In the genomic region with DNA sequence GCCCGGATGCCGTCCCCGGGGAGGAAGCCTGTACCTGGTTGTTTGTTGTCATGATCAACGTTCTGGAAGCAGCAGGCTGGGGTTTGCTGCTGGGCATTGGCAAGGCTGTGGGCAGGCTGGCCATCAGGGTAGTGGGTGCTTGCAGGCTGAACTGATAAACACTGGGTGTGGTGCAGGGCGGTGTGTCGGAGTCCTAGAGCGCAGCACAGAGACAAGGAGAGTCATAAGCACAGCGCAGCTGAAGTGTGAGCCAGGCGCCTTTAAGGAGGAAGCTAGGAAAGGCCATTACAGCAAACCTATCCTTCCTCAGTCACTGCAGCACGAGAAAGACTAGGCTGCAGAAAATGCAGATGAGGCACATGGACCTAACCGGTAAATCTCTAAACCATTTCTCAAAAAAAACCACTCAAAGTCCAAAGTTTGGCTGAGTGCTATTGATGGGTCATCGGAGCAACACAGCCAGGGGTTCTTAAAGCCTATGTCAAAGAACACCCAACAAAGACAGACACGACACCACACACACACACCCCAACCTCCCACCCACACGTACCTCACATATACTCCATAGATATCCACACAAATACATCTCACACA, we compare ENCODE assay signal across 17 mouse cellular contexts. TPM values are rescaled to one million over a fixed set of nuclear protein-coding genes. Genes with fewer than 3 reads are reported as not detected.
DNase-seq lines count a peak whose midpoint lies in the region; ATAC-seq and TF ChIP-seq lines count a peak whose summit lies in the region.
"Had no signal": no experiment of that assay in that cellular context is flagged by ENCODE, and none has a peak within 500 bp of the region (broad histone marks: within the 10 kb centered on the region; RNA-seq: fewer than 3 reads in every experiment).

No protein-coding gene starts in this region.

- H3K36me3 ChIP-seq in MEL (ENCODE audit: control insufficient read depth in 1 of 2, insufficient read depth in 2 of 2, low read length in 2 of 2) = peaks cover 19 to 46% of the 10 kb centered on the region in 2 experiments
- peaks cover 85% of the 10 kb centered on the region for H3K36me3 ChIP-seq in liver, postnatal 0 days (replicated peaks; ENCODE audit: insufficient read depth, low read length)

- TF ChIP-seq RAD21 in MEL (IDR thresholded peaks at IDR 0.05; ENCODE audit: low read depth, low read length) = no peak

- TF ChIP-seq CTCF in MEL (IDR thresholded peaks at IDR 0.05 in 2 of 3, conservative IDR thresholded peaks at IDR 0.05 in 1 of 3; ENCODE audit: control insufficient read depth in 1 of 3, insufficient read depth in 1 of 3, low read depth in 2 of 3, low read length in 3 of 3, poor library complexity in 1 of 3, severe bottlenecking in 1 of 3) = no peak
- no peak for TF ChIP-seq CTCF in liver, postnatal 0 days (IDR thresholded peaks at IDR 0.05; ENCODE audit: low read depth)

- no peak for TF ChIP-seq EP300 in MEL (IDR thresholded peaks at IDR 0.05; ENCODE audit: low read depth in 1 of 2, low read length in 2 of 2)
- TF ChIP-seq EP300 in liver, postnatal 0 days (IDR thresholded peaks at IDR 0.05; ENCODE audit: low read depth) = no peak

- H3K4me3 ChIP-seq in MEL (ENCODE audit: control insufficient read depth in 1 of 2, insufficient read depth in 1 of 2, low read depth in 2 of 2, low read length in 2 of 2) = no peak overlapping the region
- H3K4me3 ChIP-seq in liver, postnatal 0 days (ENCODE audit: low read depth, low read length) = no peak overlapping the region
- H3K4me3 ChIP-seq: embryonic facial prominence, embryonic 15.5 days; neural tube, embryonic 13.5 days had no signal

- intact Hi-C loops in heart, postnatal 36 days (cut with DNase I) = no loop called here

- no peak overlapping the region for H3K9ac ChIP-seq in MEL (ENCODE audit: control insufficient read depth, low read depth, low read length, poor library complexity, severe bottlenecking)
- H3K9ac ChIP-seq in liver, postnatal 0 days (replicated peaks) = no peak overlapping the region
- H3K9ac ChIP-seq: embryonic facial prominence, embryonic 15.5 days; neural tube, embryonic 13.5 days had no signal

- H3K4me1 ChIP-seq in MEL (ENCODE audit: control insufficient read depth in 1 of 2, insufficient read depth in 2 of 2, low read length in 2 of 2) = peaks cover 18 to 43% of the 10 kb centered on the region in 2 experiments
- peaks cover 10% of the 10 kb centered on the region for H3K4me1 ChIP-seq in liver, postnatal 0 days (ENCODE audit: insufficient read depth)
- H3K4me1 ChIP-seq: embryonic facial prominence, embryonic 15.5 days; neural tube, embryonic 13.5 days had no signal

- H3K79me2 ChIP-seq in MEL (ENCODE audit: control insufficient read depth, insufficient read depth, low read length, poor library complexity) = no peaks in the 10 kb centered on the region

- no peaks in the 10 kb centered on the region for H3K9me3 ChIP-seq in MEL (replicated peaks; ENCODE audit: insufficient read depth, low read length)
- H3K9me3 ChIP-seq in liver, postnatal 0 days (ENCODE audit: low read length) = no peaks in the 10 kb centered on the region
- H3K9me3 ChIP-seq: embryonic facial prominence, embryonic 15.5 days; neural tube, embryonic 13.5 days had no signal

- no peaks in the 10 kb centered on the region for H3K27me3 ChIP-seq in MEL (ENCODE audit: control insufficient read depth in 1 of 2, insufficient read depth in 2 of 2, low read length in 2 of 2)
- H3K27me3 ChIP-seq in liver, postnatal 0 days (ENCODE audit: insufficient read depth, low read length) = no peaks in the 10 kb centered on the region
- H3K27me3 ChIP-seq: embryonic facial prominence, embryonic 15.5 days; neural tube, embryonic 13.5 days had no signal

- 67% methylated on average over 14 of the region's 14 CpGs for WGBS in liver, postnatal 0 days (ENCODE audit: insufficient replicate concordance)

- peak; percentile 51 for DNase-seq in MEL (ENCODE audit: low read depth, low spot score)
- peak; percentile 25 for DNase-seq in c-Kit-positive CD71-positive TER-119-negative erythroid progenitor cells, embryonic 14.5 days (ENCODE audit: low read depth)
- DNase-seq in liver = peak; percentile 50
- no peak for DNase-seq in liver, postnatal 0 days
- no peak for DNase-seq in retina, embryonic 14.5 days (ENCODE audit: low spot score)
- DNase-seq in heart, postnatal 36 days = no peak
- no peak for DNase-seq in heart, adult 8-10 months (ENCODE audit: low spot score)
- DNase-seq: adrenal gland, adult 2 months; cerebellum, adult 9-11 months; gastrocnemius, postnatal 10 days; heart, adult 18-20 months; kidney, postnatal 4 days; midbrain, embryonic 14.5 days; right cerebral cortex, postnatal 14 days had no signal

- TF ChIP-seq POLR2A in MEL (IDR thresholded peaks at IDR 0.05; ENCODE audit: control insufficient read depth in 1 of 2, insufficient read depth in 1 of 2, low read depth in 1 of 2, low read length in 2 of 2, poor library complexity in 1 of 2) = no peak

- ATAC-seq in liver, postnatal 0 days = peak; percentile 63
- ATAC-seq: hindbrain, postnatal 0 days had no signal

- no peak overlapping the region for H3K27ac ChIP-seq in MEL (ENCODE audit: control insufficient read depth, low read depth, low read length)
- no peak overlapping the region for H3K27ac ChIP-seq in liver, postnatal 0 days (ENCODE audit: low read depth)
- H3K27ac ChIP-seq: embryonic facial prominence, embryonic 15.5 days; hindbrain, postnatal 0 days; neural tube, embryonic 13.5 days had no signal

- H3K4me2 ChIP-seq in liver, postnatal 0 days (ENCODE audit: low read depth, low read length) = peak overlapping the region; percentile 22; the same call in 1 of the 2 replicates
- H3K4me2 ChIP-seq: embryonic facial prominence, embryonic 15.5 days; neural tube, embryonic 13.5 days had no signal

TF ChIP-seq in MEL, 35 proteins besides CTCF, POLR2A, EP300 and RAD21:
- no peak for TF ChIP-seq GATA1 (IDR thresholded peaks at IDR 0.05; ENCODE audit: low read depth, low read length)
- TF ChIP-seq HCFC1 (IDR thresholded peaks at IDR 0.05; ENCODE audit: low read depth, low read length) = no peak
- TF ChIP-seq NRF1 (IDR thresholded peaks at IDR 0.05; ENCODE audit: insufficient read depth, low read depth, low read length, poor library complexity, severe bottlenecking) = no peak
- no peak for TF ChIP-seq ZNF384 (IDR thresholded peaks at IDR 0.05; ENCODE audit: low read depth, low read length)
- TF ChIP-seq POLR2AphosphoS2 (IDR thresholded peaks at IDR 0.05; ENCODE audit: low read length) = no peak
- TF ChIP-seq MAZ (IDR thresholded peaks at IDR 0.05; ENCODE audit: low read depth, low read length) = no peak
- TF ChIP-seq MEF2A (IDR thresholded peaks at IDR 0.05; ENCODE audit: extremely low read depth, insufficient replicate concordance, low read depth, low read length, poor library complexity, severe bottlenecking) = no peak
- TF ChIP-seq ZKSCAN1 (IDR thresholded peaks at IDR 0.05; ENCODE audit: low read depth, low read length) = no peak
- no peak for TF ChIP-seq MYC (IDR thresholded peaks at IDR 0.05; ENCODE audit: low read depth, low read length)
- no peak for TF ChIP-seq POLR2AphosphoS5 (IDR thresholded peaks at IDR 0.05; ENCODE audit: borderline replicate concordance, low read depth, low read length)
- no peak for TF ChIP-seq MAX (IDR thresholded peaks at IDR 0.05; ENCODE audit: low read length)
- no peak for TF ChIP-seq TCF12 (IDR thresholded peaks at IDR 0.05; ENCODE audit: low read depth, low read length)
- no peak for TF ChIP-seq CHD1 (IDR thresholded peaks at IDR 0.05; ENCODE audit: low read depth, low read length)

RNA-seq across cellular contexts. Expression of gene Nsun2, which starts 31.3 kb away (rescaled TPM):
- 303 and 311 TPM in 2 replicates for total RNA-seq in MEL (2012; rRNA removed)
- 100 to 1,000 TPM; 277 to 302 TPM for polyA plus RNA-seq in MEL (2012; ENCODE audit: insufficient read depth in 1 of 2, insufficient read length in 2 of 2, low read depth in 1 of 2, low replicate concordance in 2 of 2, missing spikeins in 1 of 2)
- polyA plus RNA-seq in liver, postnatal 0 days (2015; fragmentation: Nextera tagmentation; extraction: Ambion mirVana) = 46.0 and 47.5 TPM in 2 replicates
- total RNA-seq in heart, postnatal 36 days (2021) = 10 to 100 TPM; 41.4 to 48.9 TPM
- total RNA-seq in heart, adult 8-10 months (2022) = 10 to 100 TPM; 43.6 to 51.5 (median 47.4) TPM

RNA-seq across cellular contexts. Expression of gene Tent4a, which starts 32.2 kb away (rescaled TPM):
- total RNA-seq in MEL (2012; rRNA removed) = 11.5 and 12.2 TPM in 2 replicates
- polyA plus RNA-seq in MEL (2012; ENCODE audit: insufficient read depth in 1 of 2, insufficient read length in 2 of 2, low read depth in 1 of 2, low replicate concordance in 2 of 2, missing spikeins in 1 of 2) = 10 to 100 TPM in 1 of 2 experiments, not detected in 1; 18.4 TPM
- 1.9 and 2.4 TPM in 2 replicates for polyA plus RNA-seq in liver, postnatal 0 days (2015; fragmentation: Nextera tagmentation; extraction: Ambion mirVana)
- total RNA-seq in heart, postnatal 36 days (2021) = 10 to 100 TPM; 12.8 to 14.4 TPM
- total RNA-seq in heart, adult 8-10 months (2022) = 10 to 100 TPM; 10.6 to 14.1 (median 11.9) TPM

Comparison
In these comparisons a context has a peak if more than half of its experiments do, and no peak if none do; other contexts are left out.
1. DNase-seq: peak in MEL (single experiment), c-Kit-positive CD71-positive TER-119-negative erythroid progenitor cells, embryonic 14.5 days (single experiment) and liver (single experiment); none in liver, postnatal 0 days (single experiment), retina, embryonic 14.5 days (single experiment), heart, postnatal 36 days (0 of 2) and heart, adult 8-10 months (single experiment).